Mouse (Mus musculus) forebrain, embryonic 11.5 days (tissue): ENCODE data around the gene Ksr1. TPM values are rescaled to one million over a fixed set of nuclear protein-coding genes. Genes with fewer than 3 reads are reported as not detected.

Experiments
- ATAC-seq: fragments of 200-750 bp; cut with Nextera tagmentation; replicated peaks from 2 replicates; pipeline ENCODE4 v1.8.0; 2017; ENCODE audit warnings: moderate TSS enrichment; ENCODE audit not compliant: low FRiP score
- DNase-seq: peaks from one replicate; pipeline ENCODE4 v3.0.0-alpha.2; 2017; ENCODE audit warnings: low spot score
- H3K27ac ChIP-seq: fragments of 300-500 bp; sonication (generic); 2 replicates; pipeline ENCODE4 v1.5.1; 2014; ENCODE audit warnings: low read depth, low read length
- H3K27me3 ChIP-seq: fragments of 300-500 bp; sonication (generic); 2 replicates; pipeline ENCODE4 v1.6.1; 2014; ENCODE audit warnings: mild to moderate bottlenecking, low read length, mixed read lengths; ENCODE audit not compliant: control insufficient read depth, insufficient read depth
- H3K36me3 ChIP-seq: fragments of 300-500 bp; sonication (generic); 2 replicates; pipeline ENCODE4 v1.6.1; 2014; ENCODE audit warnings: mild to moderate bottlenecking, low read length, moderate library complexity, mixed read lengths; ENCODE audit not compliant: control insufficient read depth, insufficient read depth
- H3K4me1 ChIP-seq: fragments of 300-500 bp; sonication (generic); replicated peaks from 2 replicates; pipeline ENCODE4 v1.6.1; 2014; ENCODE audit warnings: low read length, mixed read lengths; ENCODE audit not compliant: control insufficient read depth, insufficient read depth
- H3K4me2 ChIP-seq: fragments of 300-500 bp; sonication (generic); 2 replicates; pipeline ENCODE4 v1.6.1; 2014; ENCODE audit warnings: low read depth, mild to moderate bottlenecking, low read length, moderate library complexity, mixed read lengths; ENCODE audit not compliant: severe bottlenecking
- H3K4me3 ChIP-seq: fragments of 300-500 bp; sonication (generic); 2 replicates; pipeline ENCODE4 v1.5.1; 2014; ENCODE audit warnings: low read depth, low read length
- H3K9ac ChIP-seq: fragments of 300-500 bp; sonication (generic); 2 replicates; pipeline ENCODE4 v1.6.1; 2014; ENCODE audit warnings: low read length
- H3K9me3 ChIP-seq: fragments of 300-500 bp; sonication (generic); 2 replicates; pipeline ENCODE4 v1.6.1; 2016; ENCODE audit warnings: low read length, mixed read lengths; ENCODE audit not compliant: control insufficient read depth
- WGBS: fragments of 180-500 bp; shearing (Covaris S2); extraction: QIAGEN DNeasy Blood & Tissue Kit; methylation state at CpG from one replicate; pipeline ENCODE4 v1.1.7; 2014; 5-methylcytosine and 5-hydroxymethylcytosine counted together
- polyA plus RNA-seq: library from polyadenylated mRNA; unstranded; fragments of >200 nt; fragmentation: Nextera tagmentation; extraction: Ambion mirVana; gene quantifications from 2 replicates; pipeline ENCODE4 v1.2.1, GENCODE M21; 2014

Gene Ksr1
- polyA plus RNA-seq, 1 experiment from 2014 or later, result 5.2 TPM

DNA sequence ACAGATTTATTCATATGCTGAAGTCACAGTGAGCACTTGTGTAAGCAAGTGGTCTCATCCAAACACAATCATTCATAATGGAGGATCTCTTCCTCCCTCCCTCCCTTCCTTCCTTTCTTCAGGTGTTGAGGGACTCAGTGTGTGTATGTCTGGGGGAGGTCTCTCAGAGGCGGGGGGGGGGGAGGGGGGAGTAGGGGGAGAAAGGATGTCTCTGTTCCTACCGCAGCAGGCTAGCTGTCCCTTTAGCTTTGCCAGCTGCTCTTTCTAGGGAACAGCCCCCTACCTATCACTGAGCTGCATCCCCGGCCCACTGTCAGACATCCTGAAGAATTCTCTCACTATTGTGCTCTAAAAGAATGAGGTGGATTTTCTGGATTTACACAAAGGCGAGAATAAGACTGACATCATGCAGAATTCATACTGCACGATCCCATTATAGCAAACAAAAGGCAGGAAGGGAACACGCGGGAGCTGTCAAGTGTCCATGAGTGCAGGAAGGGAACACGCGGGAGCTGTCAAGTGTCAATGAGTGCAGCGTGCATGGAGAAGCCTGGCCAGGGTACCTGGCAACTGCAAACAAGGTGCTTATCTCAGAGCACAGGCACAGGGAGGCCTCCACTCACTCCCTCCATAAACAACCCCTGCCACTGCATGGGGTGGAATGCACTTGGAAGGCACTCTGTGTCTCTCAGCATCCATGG is 76.6 kb downstream of the Ksr1 start:
- DNase-seq (no peak), ATAC-seq (no peak)
- H3K9ac ChIP-seq, result no peak overlapping the region
- no peaks in the 10 kb centered on the region for H3K36me3 ChIP-seq
- H3K9me3 ChIP-seq, result no peaks in the 10 kb centered on the region
- no peak overlapping the region for H3K4me3 ChIP-seq
- 53% methylated on average over 9 of the region's 10 CpGs for WGBS
- no peak overlapping the region for H3K27ac ChIP-seq
- H3K27me3 ChIP-seq, result no peaks in the 10 kb centered on the region
- H3K4me2 ChIP-seq, result no peak overlapping the region
- H3K4me1 ChIP-seq, result no peaks in the 10 kb centered on the region; the same call in 1 of the 2 replicates

DNA sequence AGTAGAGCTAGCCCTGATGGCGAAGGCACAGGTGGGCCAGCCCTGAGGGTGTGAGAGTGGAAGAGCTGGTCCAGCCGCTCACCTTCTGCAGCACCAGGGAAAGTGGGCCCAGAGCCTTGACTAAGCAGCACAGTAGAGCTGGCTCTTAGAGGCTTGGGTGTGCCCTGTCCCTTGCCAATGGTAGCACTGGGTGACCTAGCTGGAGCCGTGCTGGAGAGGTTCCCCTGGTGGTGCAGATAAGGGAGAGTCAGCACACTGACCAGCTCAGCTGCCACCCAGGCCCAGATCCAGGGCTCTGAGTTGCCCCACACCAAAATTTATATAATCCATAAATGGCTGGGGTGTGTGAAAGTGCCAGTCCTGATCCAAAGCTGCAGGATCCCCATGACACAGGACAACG is 79.0 kb downstream of the Ksr1 start:
- DNase-seq (no peak), ATAC-seq (no peak)
- no peak overlapping the region for H3K27ac ChIP-seq
- H3K4me3 ChIP-seq, result no peak overlapping the region
- no peaks in the 10 kb centered on the region for H3K36me3 ChIP-seq
- no peak overlapping the region for H3K9ac ChIP-seq
- H3K4me2 ChIP-seq, result no peak overlapping the region
- H3K9me3 ChIP-seq, result no peaks in the 10 kb centered on the region
- 91% methylated on average over 4 of the region's 4 CpGs for WGBS
- H3K4me1 ChIP-seq, result no peaks in the 10 kb centered on the region; the same call in 1 of the 2 replicates
- no peaks in the 10 kb centered on the region for H3K27me3 ChIP-seq

DNA sequence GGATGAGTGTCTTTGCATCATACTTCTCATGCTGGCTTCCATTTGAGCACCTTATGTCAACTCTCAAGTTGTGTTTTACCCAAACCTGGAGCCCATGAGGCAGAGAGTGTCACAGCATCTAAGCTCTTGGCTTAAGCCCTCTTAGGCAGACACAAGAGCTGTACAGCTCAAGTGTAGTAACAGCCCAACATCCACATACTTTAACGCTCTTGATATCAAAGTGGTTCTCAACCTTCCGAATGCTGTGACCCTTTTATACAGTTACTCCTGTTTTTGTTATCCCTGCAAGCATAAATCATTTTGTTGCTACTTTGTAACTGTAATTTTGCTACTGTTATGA is 80.0 kb downstream of the Ksr1 start:
- Histone ChIP-seq H3K4me2 (no peak overlapping the region), H3K27ac (no peak overlapping the region), H3K9me3 (no peaks in the 10 kb centered on the region), H3K9ac (no peak overlapping the region), H3K27me3 (no peaks in the 10 kb centered on the region), H3K4me3 (no peak overlapping the region), H3K36me3 (no peaks in the 10 kb centered on the region), H3K4me1 (no peaks in the 10 kb centered on the region)
- 97% methylated on average over 2 of the region's 2 CpGs for WGBS
- ATAC-seq, result no peak
- DNase-seq, result no peak

DNA sequence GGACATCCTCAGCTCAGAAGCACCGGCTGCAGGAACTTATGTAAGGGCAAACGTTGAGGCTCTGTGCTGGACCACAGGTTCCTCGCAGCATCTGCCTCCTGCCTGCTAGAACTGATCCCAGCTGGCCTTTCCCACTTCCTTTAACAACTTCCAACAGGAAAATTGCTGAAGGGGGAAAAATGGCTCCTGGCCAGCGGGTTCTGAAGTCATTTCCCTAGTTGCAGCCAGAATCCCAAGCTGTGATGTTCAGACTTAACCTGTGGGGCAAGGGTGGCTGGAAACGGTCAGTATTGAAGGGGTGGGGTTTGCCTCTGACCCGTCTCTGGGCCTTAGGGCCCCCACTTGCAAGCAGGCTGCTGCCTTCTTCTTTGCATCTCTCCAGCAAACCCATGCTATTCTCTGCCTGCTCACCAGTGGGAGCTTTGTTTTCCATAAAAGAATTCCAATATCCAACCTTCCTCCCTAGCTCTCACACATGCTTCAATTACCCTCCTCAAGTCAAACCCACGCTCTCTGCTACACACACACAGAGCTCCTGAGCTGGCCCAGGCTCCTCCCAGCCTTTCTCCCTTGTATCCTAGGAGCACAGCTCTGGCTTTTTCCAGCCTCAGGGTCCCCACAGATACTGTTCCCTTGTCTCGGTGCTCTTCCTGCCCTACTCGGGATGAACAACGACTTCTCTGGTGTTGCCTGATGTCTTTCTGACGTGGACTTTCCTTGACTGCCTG is 80.6 kb downstream of the Ksr1 start:
- Histone ChIP-seq H3K4me2 (no peak overlapping the region), H3K9me3 (no peaks in the 10 kb centered on the region), H3K4me1 (no peaks in the 10 kb centered on the region), H3K9ac (no peak overlapping the region), H3K36me3 (no peaks in the 10 kb centered on the region), H3K27ac (no peak overlapping the region), H3K27me3 (no peaks in the 10 kb centered on the region), H3K4me3 (no peak overlapping the region)
- no peak for ATAC-seq
- DNase-seq, result no peak
- 84% methylated on average over 11 of the region's 11 CpGs for WGBS

DNA sequence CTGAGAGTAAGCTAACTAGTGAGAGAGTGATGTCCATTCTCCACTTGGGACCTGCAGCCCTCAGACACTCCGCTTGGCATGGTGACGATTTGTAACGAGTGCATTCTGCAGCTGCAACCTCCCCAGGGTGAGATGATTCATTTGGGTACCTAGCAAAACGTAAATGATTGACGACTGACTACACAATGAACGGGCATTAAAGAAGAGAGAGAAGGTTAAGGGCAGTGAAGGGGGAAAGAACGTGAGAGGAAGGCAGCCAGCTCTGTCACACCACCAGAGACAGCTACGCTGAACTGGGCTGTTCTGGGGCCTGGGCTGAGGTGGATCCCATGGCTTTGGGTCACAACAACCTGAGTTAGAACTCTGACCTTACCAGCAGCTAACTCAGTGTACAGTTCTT is 81.9 kb downstream of the Ksr1 start:
- no peak for ATAC-seq
- WGBS, result 68% methylated on average over 8 of the region's 8 CpGs
- Histone ChIP-seq H3K4me1 (no peaks in the 10 kb centered on the region), H3K27me3 (no peaks in the 10 kb centered on the region), H3K9me3 (no peaks in the 10 kb centered on the region), H3K9ac (no peak overlapping the region), H3K4me3 (no peak overlapping the region), H3K4me2 (no peak overlapping the region), H3K36me3 (no peaks in the 10 kb centered on the region), H3K27ac (no peak overlapping the region)
- DNase-seq, result no peak

DNA sequence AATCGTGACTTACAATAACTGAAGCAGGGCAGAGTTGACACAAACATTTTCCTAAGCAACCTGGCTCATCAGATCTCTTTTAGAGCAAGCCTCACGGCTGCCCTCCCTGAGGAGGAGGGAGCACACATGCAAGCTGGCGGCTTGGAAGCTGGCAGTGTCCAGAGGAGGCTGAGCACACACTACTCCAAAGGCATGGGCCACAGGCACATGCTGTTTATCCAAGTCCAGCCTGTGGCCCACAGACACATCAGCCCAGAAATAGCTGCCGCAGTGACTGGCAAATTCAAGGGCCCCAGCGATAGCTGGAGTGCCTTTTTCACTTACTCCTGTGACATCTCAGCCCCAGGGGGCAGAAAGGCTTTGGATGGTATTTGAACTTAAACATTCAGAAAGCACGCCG is 82.6 kb downstream of the Ksr1 start:
- 84% methylated on average over 7 of the region's 7 CpGs for WGBS
- no peaks in the 10 kb centered on the region for H3K4me1 ChIP-seq
- H3K36me3 ChIP-seq, result no peaks in the 10 kb centered on the region
- no peak overlapping the region for H3K9ac ChIP-seq
- no peaks in the 10 kb centered on the region for H3K9me3 ChIP-seq
- no peaks in the 10 kb centered on the region for H3K27me3 ChIP-seq
- H3K27ac ChIP-seq, result no peak overlapping the region
- no peak overlapping the region for H3K4me3 ChIP-seq
- ATAC-seq (no peak), DNase-seq (no peak)
- no peak overlapping the region for H3K4me2 ChIP-seq

DNA sequence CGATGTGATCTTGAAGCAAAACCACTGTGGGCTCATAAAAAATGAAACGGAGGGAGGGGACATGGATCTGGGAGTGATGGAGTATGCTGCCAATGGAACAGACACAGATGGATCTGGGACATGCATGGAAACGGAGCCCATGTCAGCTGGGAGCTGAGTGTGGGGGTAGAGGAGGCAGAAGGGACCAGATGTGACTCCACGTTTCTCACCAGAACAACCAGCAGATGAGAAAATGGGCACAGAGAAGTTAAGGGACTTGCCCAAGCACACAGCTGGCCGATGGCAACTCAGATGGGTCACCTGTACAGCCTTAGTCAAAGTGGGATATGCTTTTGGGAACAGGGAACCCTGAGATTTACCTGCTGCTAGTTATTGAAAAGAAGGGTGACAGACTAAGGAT is 83.3 kb downstream of the Ksr1 start:
- H3K36me3 ChIP-seq, result no peaks in the 10 kb centered on the region
- DNase-seq (no peak), ATAC-seq (no peak)
- no peak overlapping the region for H3K4me3 ChIP-seq
- 0 out of 2 replicates have a peak, but pooled peaks cover 4% of the 10 kb centered on the region for H3K4me1 ChIP-seq
- 84% methylated on average over 5 of the region's 5 CpGs for WGBS
- H3K27me3 ChIP-seq, result no peaks in the 10 kb centered on the region
- no peak overlapping the region for H3K4me2 ChIP-seq
- no peak overlapping the region for H3K9ac ChIP-seq
- no peak overlapping the region for H3K27ac ChIP-seq
- H3K9me3 ChIP-seq, result no peaks in the 10 kb centered on the region

DNA sequence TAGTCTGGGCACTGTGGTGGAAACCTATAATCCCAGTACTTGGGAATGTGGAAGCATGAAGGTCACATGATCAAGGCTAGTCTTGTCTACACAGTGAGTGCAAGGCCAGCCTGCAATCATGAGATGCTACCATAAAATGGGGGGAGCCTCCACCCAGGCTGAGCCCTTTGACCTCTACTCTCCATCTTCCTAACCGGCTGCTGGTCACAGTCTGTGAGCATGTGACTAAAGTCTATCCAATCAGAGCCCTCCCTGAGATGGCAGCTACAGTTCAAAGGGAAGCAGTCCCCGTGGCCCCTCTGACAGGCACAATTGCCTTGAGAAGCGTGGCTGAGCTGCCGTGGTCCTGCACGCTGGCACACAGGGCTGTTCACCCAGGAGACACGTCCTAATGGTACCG is 84.4 kb downstream of the Ksr1 start:
- WGBS, result 72% methylated on average over 7 of the region's 7 CpGs
- DNase-seq (no peak), ATAC-seq (no peak)
- Histone ChIP-seq H3K4me3 (no peak overlapping the region), H3K9ac (no peak overlapping the region), H3K9me3 (no peaks in the 10 kb centered on the region), H3K4me1 (peaks cover 9% of the 10 kb centered on the region; the same call in 1 of the 2 replicates), H3K27ac (no peak overlapping the region), H3K36me3 (no peaks in the 10 kb centered on the region), H3K27me3 (no peaks in the 10 kb centered on the region), H3K4me2 (no peak overlapping the region)

DNA sequence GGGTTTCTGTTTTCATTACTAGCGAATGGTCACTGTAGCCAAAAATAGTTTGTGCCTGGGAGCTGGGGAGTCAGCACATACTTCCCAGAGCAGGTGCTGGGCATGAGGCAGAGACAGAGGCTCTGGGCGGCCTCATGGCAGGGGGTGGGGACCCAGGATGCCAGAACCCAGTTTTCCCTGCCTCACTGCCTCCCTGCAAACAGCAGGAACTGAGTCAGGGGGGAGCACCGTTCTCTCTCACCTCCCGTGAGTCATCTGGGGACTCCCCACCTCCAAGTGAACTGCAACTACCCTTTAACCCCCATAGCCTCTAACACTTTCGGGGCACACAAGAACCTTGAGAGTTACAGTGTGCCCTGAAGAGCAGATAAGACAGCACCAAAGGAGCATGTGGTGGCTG is 86.4 kb downstream of the Ksr1 start:
- no peak overlapping the region for H3K27ac ChIP-seq
- 82% methylated on average over 5 of the region's 5 CpGs for WGBS

More for the DNA sequence above, 86.4 kb downstream of the Ksr1 start:
- H3K4me2 ChIP-seq, result no peak overlapping the region
- H3K4me3 ChIP-seq, result no peak overlapping the region
- no peaks in the 10 kb centered on the region for H3K27me3 ChIP-seq
- H3K4me1 ChIP-seq, result peaks cover 9% of the 10 kb centered on the region; the same call in 1 of the 2 replicates
- DNase-seq (no peak), ATAC-seq (no peak)
- no peaks in the 10 kb centered on the region for H3K9me3 ChIP-seq
- H3K36me3 ChIP-seq, result no peaks in the 10 kb centered on the region
- H3K9ac ChIP-seq, result no peak overlapping the region
